Mouse (Mus musculus) intestine, embryonic 16.5 days (tissue): Measurements from ENCODE around the gene Utp15. TPM values are rescaled to one million over a fixed set of nuclear protein-coding genes. Genes with fewer than 3 reads are reported as not detected.

Source experiments
- ATAC-seq: fragments of 200-750 bp; cut with Nextera tagmentation; 2 replicates; pipeline ENCODE4 v1.8.0; 2017; ENCODE audit warnings: moderate TSS enrichment, moderate library complexity
- H3K27ac ChIP-seq: fragments of 300-500 bp; sonication (generic); 2 replicates; pipeline ENCODE4 v1.5.1; 2014; ENCODE audit warnings: mild to moderate bottlenecking, low read length
- H3K27me3 ChIP-seq: fragments of 300-500 bp; sonication (generic); replicated peaks from 2 replicates; pipeline ENCODE4 v1.6.1; 2014; ENCODE audit warnings: low read length, control low read depth, mixed read lengths; ENCODE audit not compliant: control insufficient read depth, insufficient read depth
- H3K36me3 ChIP-seq: fragments of 300-500 bp; sonication (generic); 2 replicates; pipeline ENCODE4 v1.6.1; 2014; ENCODE audit warnings: low read length, control low read depth; ENCODE audit not compliant: control insufficient read depth, insufficient read depth
- H3K4me1 ChIP-seq: fragments of 300-500 bp; sonication (generic); 2 replicates; pipeline ENCODE4 v1.6.1; 2014; ENCODE audit warnings: low read length, control low read depth, mixed read lengths; ENCODE audit not compliant: control insufficient read depth, insufficient read depth
- H3K4me2 ChIP-seq: fragments of 300-500 bp; sonication (generic); 2 replicates; pipeline ENCODE4 v1.6.1; 2014; ENCODE audit warnings: low read depth, low read length, control low read depth
- H3K4me3 ChIP-seq: fragments of 300-500 bp; sonication (generic); 2 replicates; pipeline ENCODE4 v1.5.1; 2014; ENCODE audit warnings: mild to moderate bottlenecking, low read length
- H3K9ac ChIP-seq: fragments of 300-500 bp; sonication (generic); 2 replicates; pipeline ENCODE4 v1.6.1; 2014; ENCODE audit warnings: low read depth, low read length
- H3K9me3 ChIP-seq: fragments of 300-500 bp; sonication (generic); 2 replicates; pipeline ENCODE4 v1.6.1; 2016; ENCODE audit warnings: low read length, control low read depth; ENCODE audit not compliant: control insufficient read depth
- WGBS: fragments of 180-500 bp; shearing (Covaris S2); extraction: QIAGEN DNeasy Blood & Tissue Kit; methylation state at CpG from one replicate; pipeline ENCODE4 v1.1.7; 2014; 5-methylcytosine and 5-hydroxymethylcytosine counted together
- polyA plus RNA-seq: library from polyadenylated mRNA; unstranded; fragments of >200 nt; fragmentation: Nextera tagmentation; extraction: Ambion mirVana; gene quantifications from 2 replicates; pipeline ENCODE4 v1.2.1, GENCODE M21; 2015

The Utp15 gene
- polyA plus RNA-seq, 1 experiment from 2014 or later = 30.8 TPM

DNA sequence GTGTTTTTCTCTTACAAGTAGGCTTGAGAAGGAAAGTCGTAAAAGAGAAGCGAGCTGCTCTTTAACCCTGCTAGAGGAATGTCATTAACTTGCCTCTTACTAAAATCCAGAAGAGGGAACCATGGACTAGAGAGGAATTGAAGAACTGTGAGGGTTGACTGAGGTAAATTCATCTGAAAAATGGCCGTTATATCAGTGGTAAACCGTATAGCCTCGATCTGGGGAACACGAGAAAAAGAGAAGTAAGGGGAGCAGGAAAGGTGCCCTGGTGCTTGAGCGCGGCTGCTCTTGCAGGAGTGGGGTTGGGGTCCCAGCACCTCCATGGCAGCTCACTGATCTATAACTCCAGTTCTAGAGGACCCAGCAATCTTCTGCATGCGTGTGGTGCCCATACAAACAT is 11.2 kb upstream of the Utp15 start:
- Histone ChIP-seq H3K27ac (no peak overlapping the region), H3K9ac (no peak overlapping the region), H3K9me3 (no peaks in the 10 kb centered on the region), H3K27me3 (no peaks in the 10 kb centered on the region), H3K4me2 (no peak overlapping the region), H3K4me1 (no peaks in the 10 kb centered on the region), H3K36me3 (peaks cover 7% of the 10 kb centered on the region; the same call in 1 of the 2 replicates), H3K4me3 (no peak overlapping the region)
- no peak for ATAC-seq
- WGBS = 93% methylated on average over 9 of the region's 9 CpGs

DNA sequence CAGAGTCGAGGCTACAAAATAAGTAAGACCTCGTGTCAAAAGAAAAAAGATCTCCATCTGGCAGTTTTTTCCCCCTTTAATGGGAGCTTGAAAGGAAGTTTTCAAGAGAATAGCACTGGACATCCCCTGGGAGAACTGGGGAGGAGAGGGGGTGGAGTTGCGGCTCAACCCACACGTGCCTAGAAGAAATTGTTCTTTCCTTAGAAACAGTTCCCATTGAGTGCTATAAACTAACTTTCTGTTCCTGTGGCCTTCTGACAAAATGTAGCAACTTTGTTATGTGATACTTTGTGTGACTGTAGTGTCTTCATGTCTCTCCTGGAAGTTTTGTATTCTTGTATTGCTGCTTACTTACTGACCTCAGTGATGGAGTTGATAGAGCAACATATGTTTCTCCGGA is 1.3 kb upstream of the Utp15 start:
- no peaks in the 10 kb centered on the region for H3K9me3 ChIP-seq
- 0 out of 2 replicates have a peak, but pooled peaks cover 8% of the 10 kb centered on the region for H3K36me3 ChIP-seq
- H3K4me3 ChIP-seq = peak overlapping the region; percentile 93
- H3K4me1 ChIP-seq = peaks cover 17% of the 10 kb centered on the region
- H3K9ac ChIP-seq = peak overlapping the region; percentile 91
- peak overlapping the region; percentile 61 for H3K4me2 ChIP-seq
- no peak for ATAC-seq
- WGBS = 34% methylated on average over 5 of the region's 5 CpGs
- no peak overlapping the region for H3K27ac ChIP-seq
- no peaks in the 10 kb centered on the region for H3K27me3 ChIP-seq

DNA sequence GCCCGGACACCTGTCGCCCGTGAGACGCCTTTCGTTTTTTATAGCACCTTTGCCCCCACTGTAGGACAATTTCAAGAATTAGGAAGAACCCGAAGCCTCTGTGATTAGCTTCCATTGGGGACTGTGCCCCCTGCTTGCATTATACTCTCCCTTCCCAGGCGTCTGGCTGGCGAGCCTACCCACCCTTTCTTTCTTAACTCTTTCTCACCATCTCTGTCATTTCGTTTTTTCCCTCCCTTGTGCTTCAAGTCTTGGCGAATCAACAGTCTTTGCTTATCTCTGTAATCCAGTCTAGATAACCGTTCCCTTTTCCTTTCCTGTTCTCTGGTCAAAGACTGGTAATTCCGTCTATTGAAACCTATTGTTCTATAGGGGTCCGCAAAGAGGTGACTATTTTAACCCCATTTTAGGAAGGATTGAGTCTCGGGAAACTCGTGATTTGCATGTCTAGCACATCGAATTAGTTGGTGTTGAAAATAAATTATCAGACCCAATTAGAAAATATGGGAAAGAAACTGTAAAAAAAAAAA is 682 bp upstream of the Utp15 start:
- ATAC-seq = peak; percentile 54
- peak overlapping the region; percentile 97 for H3K27ac ChIP-seq

DNA sequence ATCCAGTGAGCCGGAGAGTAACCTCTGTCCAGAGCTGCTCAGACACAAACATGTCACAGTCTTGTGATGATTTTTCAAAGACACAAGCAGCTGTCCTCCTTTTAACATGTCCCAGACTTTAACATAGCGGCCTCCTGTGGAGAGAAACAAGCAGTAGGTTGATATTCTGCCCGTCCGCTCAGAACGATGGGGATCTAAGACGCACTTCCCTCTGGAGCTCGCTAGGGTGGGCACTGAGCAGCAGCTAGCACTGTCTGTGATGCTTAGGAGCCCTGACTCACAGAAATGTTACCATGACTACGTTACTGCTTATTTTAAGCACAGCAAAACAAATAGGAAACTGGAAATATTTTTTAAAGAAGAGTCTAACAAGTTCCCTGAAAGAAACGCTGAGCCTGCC is 7.9 kb downstream of the Utp15 start:
- Histone ChIP-seq H3K4me1 (no peaks in the 10 kb centered on the region), H3K36me3 (peaks cover 8% of the 10 kb centered on the region; the same call in 1 of the 2 replicates), H3K27me3 (no peaks in the 10 kb centered on the region), H3K9me3 (no peaks in the 10 kb centered on the region), H3K9ac (no peak overlapping the region), H3K27ac (no peak overlapping the region), H3K4me2 (no peak overlapping the region), H3K4me3 (no peak overlapping the region)
- no peak for ATAC-seq
- 71% methylated on average over 9 of the region's 9 CpGs for WGBS

More for the DNA sequence above, 682 bp upstream of the Utp15 start:
- H3K36me3 ChIP-seq = 0 out of 2 replicates have a peak, but pooled peaks cover 8% of the 10 kb centered on the region
- H3K9ac ChIP-seq = peak overlapping the region; percentile 91
- H3K4me2 ChIP-seq = peak overlapping the region; percentile 61
- H3K27me3 ChIP-seq = no peaks in the 10 kb centered on the region
- H3K4me3 ChIP-seq = peak overlapping the region; percentile 93
- under 1% methylated on average over 16 of the region's 16 CpGs for WGBS
- peaks cover 17% of the 10 kb centered on the region for H3K4me1 ChIP-seq
- no peaks in the 10 kb centered on the region for H3K9me3 ChIP-seq

DNA sequence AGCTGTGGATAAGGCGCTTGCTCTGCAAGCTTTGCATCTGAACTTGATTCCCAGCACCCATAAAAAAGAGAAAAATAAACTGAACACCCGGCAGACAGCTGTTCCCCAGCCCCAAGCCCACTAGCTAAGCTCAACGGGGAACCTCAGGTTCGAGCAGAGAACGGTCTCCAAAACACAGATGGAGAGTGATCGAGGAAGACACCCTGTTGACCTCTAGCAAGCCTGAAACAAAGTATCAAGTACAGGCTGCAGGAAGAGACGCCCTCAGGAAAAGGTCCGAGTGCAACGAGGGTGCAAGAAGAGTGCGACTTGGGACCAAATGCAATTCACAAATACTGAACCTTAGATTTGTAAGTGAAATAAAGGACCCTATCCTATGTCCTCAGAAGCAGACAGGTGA is 13.2 kb downstream of the Utp15 start:
- no peaks in the 10 kb centered on the region for H3K9me3 ChIP-seq
- H3K27ac ChIP-seq = no peak overlapping the region
- H3K4me3 ChIP-seq = no peak overlapping the region
- no peak for ATAC-seq
- H3K36me3 ChIP-seq = peaks cover 19% of the 10 kb centered on the region
- no peaks in the 10 kb centered on the region for H3K4me1 ChIP-seq
- no peaks in the 10 kb centered on the region for H3K27me3 ChIP-seq
- no peak overlapping the region for H3K4me2 ChIP-seq
- no peak overlapping the region for H3K9ac ChIP-seq
- WGBS = 87% methylated on average over 10 of the region's 10 CpGs

DNA sequence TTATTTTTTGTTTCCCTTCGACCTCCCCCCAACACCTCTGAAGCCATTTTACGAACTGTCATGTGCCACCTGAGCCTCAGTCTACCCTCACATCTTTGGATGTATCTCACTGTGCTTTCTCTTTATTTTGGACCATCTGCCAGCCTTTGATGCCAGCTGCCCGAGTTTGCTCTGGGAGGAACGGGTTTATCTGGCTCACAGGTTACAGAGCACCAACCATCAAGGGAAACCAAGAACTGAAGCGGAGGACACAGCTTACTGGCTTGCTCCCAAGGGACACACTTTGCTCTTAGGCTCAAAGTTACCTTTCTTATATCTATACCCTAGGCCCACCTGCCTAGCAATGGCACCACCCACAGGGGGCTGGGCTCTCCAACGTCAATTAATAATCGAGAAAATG is 17.5 kb downstream of the Utp15 start:
- Histone ChIP-seq H3K27ac (no peak overlapping the region), H3K27me3 (no peaks in the 10 kb centered on the region), H3K9ac (no peak overlapping the region), H3K36me3 (peaks cover 13% of the 10 kb centered on the region; the same call in 1 of the 2 replicates), H3K9me3 (no peaks in the 10 kb centered on the region), H3K4me3 (no peak overlapping the region), H3K4me1 (no peaks in the 10 kb centered on the region), H3K4me2 (no peak overlapping the region)
- WGBS = 74% methylated on average over 7 of the region's 7 CpGs
- no peak for ATAC-seq

DNA sequence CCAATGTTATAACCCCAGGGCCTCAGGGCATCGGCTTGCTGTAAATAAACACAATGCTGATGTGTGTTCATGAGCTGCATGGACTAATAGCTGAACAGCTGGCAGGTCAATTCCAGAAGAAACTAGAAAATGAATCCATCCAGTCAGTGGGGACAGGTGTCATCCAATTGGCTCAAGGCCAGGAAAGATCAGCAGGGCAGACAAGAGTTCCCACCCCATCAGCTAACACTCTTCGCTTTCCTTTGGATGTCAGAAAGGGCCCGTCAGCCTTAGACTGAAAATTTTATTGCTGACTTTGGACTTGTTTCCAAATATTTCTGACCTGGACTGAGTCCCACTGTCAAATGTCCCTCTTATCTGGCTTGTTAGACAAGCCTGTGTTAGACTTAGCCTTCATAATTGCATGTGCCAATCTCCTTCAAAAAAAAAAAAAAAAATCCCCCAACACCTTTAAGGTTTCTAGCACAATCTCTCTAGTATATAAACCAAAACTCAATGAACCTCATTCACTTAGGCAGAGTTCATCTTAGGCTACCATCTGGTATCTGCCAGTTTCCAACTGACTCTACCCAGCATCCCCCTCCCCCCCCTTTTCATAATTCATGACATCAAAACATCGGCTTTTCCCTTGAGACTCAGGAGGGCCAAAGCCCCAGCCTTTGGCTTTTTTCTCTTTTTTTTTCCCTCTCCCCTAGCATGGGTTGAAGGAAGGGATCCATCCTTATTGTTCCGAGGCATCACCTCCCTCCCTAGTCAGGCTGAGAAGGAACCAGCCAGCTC is 18.1 kb downstream of the Utp15 start:
- no peak overlapping the region for H3K9ac ChIP-seq
- no peak overlapping the region for H3K4me2 ChIP-seq
- no peaks in the 10 kb centered on the region for H3K4me1 ChIP-seq
- ATAC-seq = no peak
- 71% methylated on average over 4 of the region's 5 CpGs for WGBS
- no peaks in the 10 kb centered on the region for H3K9me3 ChIP-seq
- H3K27ac ChIP-seq = no peak overlapping the region
- H3K36me3 ChIP-seq = peaks cover 13% of the 10 kb centered on the region; the same call in 1 of the 2 replicates
- H3K27me3 ChIP-seq = no peaks in the 10 kb centered on the region
- H3K4me3 ChIP-seq = no peak overlapping the region

DNA sequence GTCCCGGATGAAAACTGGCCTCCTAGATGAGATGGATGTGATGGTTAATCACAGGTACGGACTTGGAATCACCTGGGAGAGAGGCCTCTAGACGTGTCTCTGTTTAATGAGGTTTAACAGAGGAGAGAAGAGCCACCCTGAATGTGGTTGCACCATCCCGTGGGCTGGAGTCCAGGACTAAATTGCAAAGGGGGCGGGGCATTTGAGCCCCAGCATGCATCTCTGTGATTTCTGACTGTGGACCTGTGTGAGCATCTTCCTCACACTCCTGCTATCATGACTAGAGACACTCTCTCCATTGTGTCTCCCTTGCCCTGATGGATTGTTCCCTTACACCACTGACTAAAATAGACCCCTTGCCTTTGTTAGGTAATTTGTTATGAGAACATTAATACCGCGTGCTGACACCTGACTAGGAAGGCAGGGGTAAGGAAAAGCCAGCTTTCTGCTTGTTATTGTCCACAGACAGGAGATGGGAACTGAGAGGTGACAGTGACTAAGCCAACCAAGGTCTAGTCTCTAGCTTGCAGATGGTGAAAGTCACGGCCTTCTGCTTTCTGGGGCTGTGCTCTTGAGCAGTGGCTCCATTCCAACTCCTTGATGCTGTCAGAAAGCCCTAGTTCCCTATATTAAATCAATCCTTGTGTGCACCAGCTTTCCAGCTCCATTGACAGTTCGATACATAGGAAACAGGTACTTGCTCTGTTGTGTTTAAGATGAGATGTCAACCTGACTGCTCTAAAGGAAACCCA is 21.1 kb downstream of the Utp15 start:
- Histone ChIP-seq H3K9me3 (no peaks in the 10 kb centered on the region), H3K36me3 (no peaks in the 10 kb centered on the region), H3K4me3 (no peak overlapping the region), H3K4me2 (no peak overlapping the region), H3K4me1 (no peaks in the 10 kb centered on the region), H3K27me3 (no peaks in the 10 kb centered on the region), H3K9ac (no peak overlapping the region), H3K27ac (no peak overlapping the region)
- WGBS = 69% methylated on average over 9 of the region's 9 CpGs
- no peak for ATAC-seq

DNA sequence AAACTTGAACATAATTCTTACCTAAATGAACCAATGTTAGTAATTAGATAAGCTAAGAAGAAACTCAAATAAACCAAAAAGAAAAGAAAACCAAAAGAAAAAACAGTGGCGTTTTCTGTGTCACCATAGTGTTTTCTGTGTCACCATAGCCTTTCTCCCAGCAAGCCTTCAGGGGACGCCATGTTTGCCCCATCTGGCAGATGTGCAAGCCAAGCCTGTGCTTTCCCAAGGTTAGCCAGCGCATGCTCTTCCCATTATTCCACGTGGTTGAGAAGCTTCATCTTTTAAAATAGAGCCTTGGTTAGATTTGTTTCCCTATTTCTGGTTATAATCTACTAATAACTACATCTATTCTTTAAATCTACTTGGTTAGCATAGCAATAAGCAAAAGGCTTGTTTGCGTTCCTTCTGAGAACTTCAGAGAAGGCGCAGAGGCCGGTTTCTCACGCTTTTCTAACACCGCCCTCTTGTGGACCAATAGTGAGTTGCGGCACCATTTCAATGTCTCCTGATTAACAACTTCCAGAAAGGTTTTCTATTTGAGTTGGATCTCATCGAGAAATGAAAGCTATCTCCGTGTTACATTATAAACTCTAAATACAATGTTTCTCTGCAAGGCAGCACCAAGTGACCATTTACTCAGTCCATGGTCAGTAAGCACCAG is 22.7 kb downstream of the Utp15 start:
- Histone ChIP-seq H3K4me2 (no peak overlapping the region), H3K9ac (no peak overlapping the region), H3K27me3 (no peaks in the 10 kb centered on the region), H3K9me3 (no peaks in the 10 kb centered on the region), H3K36me3 (no peaks in the 10 kb centered on the region), H3K27ac (no peak overlapping the region), H3K4me3 (no peak overlapping the region), H3K4me1 (no peaks in the 10 kb centered on the region)
- 18% methylated on average over 12 of the region's 12 CpGs for WGBS
- ATAC-seq = no peak
